Mouse (Mus musculus) T-cell, adult 2 months (primary cell): Measurements from ENCODE around the gene Zpr1.

ENCODE experiments used
- DNase-seq: peaks from one replicate; pipeline ENCODE4 v3.0.0; 2022; ENCODE audit warnings: low spot score

Zpr1 gene

DNA sequence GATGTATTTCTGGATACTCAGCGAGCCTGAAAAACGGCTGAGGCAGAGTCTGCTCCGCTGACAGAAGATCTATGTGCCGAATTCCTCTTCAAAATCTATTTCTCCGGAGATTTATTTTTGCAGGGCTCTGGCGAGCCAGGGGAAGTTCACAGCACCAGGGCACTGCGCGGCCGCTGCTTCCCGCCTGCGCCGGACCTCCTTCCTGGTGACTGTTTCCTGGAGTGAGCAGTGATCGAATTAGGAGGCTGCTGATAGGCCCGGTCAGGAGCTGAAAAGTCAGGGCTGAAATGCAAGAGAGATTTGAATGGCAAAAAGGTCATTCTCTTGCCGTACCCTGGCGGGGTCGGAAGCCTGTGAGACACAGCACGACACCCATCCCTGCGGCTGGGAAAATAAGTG, 56.4 kb downstream of the Zpr1 start:
- DNase-seq = no peak

DNA sequence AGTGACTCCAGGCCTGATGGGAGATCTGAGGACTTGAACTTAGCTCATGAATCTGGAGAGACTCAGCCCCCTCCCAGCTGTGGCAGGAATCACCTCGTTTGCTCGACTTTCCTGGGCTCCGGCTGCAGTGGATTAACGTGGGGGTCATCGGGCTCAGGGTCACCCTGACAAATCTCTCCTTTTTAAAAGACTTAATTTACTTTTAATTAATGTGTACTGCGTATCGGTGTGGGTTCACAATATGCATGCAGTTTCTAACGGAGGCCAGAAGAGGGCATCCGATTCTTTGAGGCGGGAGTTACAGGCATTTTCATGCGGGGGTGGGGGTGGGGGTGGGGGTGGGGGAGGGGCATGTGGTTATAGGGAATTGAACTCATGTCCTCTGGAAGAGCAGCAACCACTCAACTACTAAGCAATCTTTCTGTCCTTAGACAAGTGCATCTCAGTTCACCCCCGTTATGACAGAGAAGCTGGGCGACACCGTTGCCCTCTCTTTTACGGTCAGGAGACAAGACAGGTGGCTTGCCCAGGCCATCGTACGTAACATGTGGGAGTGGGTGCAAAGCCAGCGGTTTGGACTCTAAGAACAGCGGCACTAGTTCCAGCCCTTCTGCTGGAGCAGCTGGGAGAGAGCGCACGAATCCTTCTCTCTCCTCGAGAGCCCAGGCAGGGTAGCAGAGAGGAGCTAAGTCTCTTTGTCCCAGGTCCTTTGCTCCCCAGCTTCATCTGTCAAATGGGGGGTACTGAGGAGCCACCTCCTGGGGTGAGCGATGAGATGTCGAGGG, 57.1 kb downstream of the Zpr1 start:
- no peak for DNase-seq

DNA sequence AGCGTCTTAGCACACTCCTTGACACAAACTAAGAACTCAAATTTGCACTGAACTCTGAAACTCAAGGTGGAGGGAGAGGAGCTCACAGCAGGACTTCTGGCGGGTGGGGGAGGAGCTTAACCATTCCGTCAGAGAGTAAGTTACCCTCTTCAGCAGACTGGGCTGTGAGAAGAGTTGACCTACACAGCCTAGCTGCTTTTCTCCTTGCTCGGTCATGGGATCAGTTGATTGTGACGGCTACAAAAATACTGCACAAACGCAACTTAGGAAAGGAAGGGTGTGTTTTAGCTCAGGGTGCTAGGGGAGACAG, 57.7 kb downstream of the Zpr1 start:
- no peak for DNase-seq

DNA sequence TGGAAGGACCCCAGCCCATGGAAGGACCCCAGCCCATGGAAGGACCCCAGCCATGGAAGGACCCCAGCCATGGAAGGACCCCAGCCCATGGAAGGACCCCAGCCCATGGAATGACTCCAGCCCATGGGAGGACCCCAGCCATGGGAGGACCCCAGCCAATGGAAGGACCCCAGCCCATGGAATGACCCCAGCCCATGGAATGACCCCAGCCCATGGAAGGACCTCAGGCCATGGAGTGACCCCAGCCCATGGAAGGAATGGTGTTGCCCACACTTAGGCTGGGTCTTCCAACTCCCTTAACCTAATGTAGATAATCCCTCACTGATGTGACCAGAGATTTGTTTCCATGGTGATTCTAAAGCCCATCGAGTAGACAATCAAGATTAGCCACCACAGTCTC, 58.4 kb downstream of the Zpr1 start:
- DNase-seq = no peak
